Mouse (Mus musculus): ENCODE results near the gene Astn2. TPM values are rescaled to one million over a fixed set of nuclear protein-coding genes. Genes with fewer than 3 reads are reported as not detected.

Gene Astn2
- polyA plus RNA-seq, 1 experiment from 2014 or later: 0.18 TPM

DNA sequence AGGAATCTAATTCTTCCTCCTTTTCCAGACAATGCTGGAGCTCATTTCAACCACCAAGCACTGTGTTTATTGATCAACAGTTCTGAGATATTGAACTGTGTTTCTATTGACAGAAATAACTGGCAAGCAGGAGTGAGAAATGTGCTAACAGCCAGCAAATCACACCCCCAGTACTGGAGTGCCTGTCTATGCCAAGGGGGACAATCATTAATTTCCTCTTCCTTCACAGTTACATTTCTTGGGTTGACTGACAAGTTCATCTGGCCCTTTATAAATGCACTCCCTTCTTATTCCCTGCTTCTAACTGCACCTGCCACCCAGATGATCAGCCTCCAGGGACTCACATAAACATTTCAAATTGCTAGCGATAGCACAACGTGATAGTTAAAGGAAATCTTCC lies 584.2 kb downstream of the Astn2 start:
- Histone ChIP-seq H3K27me3 (replicated peaks; ENCODE audit: control insufficient read depth, insufficient read depth, low read length) (no peaks in the 10 kb centered on the region), H3K27ac (ENCODE audit: low read depth, low read length) (no peak overlapping the region), H3K36me3 (ENCODE audit: control insufficient read depth, insufficient read depth) (no peaks in the 10 kb centered on the region), H3K9me3 (ENCODE audit: control insufficient read depth) (no peaks in the 10 kb centered on the region), H3K4me1 (replicated peaks; ENCODE audit: control insufficient read depth, insufficient read depth, low read length) (no peaks in the 10 kb centered on the region), H3K4me2 (replicated peaks; ENCODE audit: low read depth) (no peak overlapping the region), H3K9ac (ENCODE audit: low read depth, low read length) (no peak overlapping the region), H3K4me3 (ENCODE audit: low read depth, low read length) (no peak overlapping the region)
- TF ChIP-seq CTCF (IDR thresholded peaks at IDR 0.05; ENCODE audit: low read depth): no peak
- 46% methylated on average over 2 of the region's 2 CpGs for WGBS
- ATAC-seq: no peak

DNA sequence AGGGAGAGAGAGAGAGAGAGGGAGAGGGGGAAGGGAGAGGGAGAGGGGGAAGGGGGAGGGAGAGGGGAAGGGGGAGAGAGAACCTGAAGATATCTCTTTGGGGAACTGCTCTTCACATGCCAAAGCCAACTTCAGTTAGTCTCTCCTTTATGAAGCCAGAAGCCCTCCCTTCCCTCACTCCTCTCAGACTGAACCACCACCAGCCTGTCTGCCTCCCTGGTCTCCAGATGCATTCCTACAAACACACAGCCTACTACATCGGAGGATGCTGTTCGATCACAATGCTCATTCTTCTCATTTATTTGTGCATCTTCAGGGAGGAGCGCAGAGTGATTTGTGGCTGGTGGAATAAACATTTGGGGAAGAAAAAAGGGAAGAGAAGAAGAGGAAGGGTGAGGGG lies 584.6 kb downstream of the Astn2 start:
- no peak for ATAC-seq
- TF ChIP-seq CTCF (IDR thresholded peaks at IDR 0.05; ENCODE audit: low read depth): no peak
- H3K9me3 ChIP-seq (ENCODE audit: control insufficient read depth): no peaks in the 10 kb centered on the region
- H3K36me3 ChIP-seq (ENCODE audit: control insufficient read depth, insufficient read depth): no peaks in the 10 kb centered on the region
- no peaks in the 10 kb centered on the region for H3K4me1 ChIP-seq (replicated peaks; ENCODE audit: control insufficient read depth, insufficient read depth, low read length)
- 45% methylated on average over 3 of the region's 3 CpGs for WGBS
- no peaks in the 10 kb centered on the region for H3K27me3 ChIP-seq (replicated peaks; ENCODE audit: control insufficient read depth, insufficient read depth, low read length)
- no peak overlapping the region for H3K4me3 ChIP-seq (ENCODE audit: low read depth, low read length)
- H3K4me2 ChIP-seq (replicated peaks; ENCODE audit: low read depth): no peak overlapping the region
- no peak overlapping the region for H3K9ac ChIP-seq (ENCODE audit: low read depth, low read length)
- no peak overlapping the region for H3K27ac ChIP-seq (ENCODE audit: low read depth, low read length)

DNA sequence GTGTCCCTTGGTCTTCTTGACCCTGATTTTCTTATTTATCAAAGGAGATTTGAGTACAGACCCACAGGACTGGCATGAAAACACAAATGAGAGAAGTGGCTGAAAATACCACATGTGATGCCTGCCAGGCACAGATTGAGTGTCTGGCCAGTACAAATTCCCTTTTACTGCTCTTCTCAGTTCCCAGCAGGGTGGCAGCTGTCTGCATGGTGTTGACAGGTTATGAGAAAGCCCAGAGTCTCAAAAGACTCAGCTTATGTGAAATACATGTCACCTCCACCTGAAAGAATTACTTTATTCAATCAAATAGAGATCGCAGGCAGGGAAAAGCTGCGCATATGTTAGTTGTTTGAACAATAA lies 590.3 kb downstream of the Astn2 start:
- no peak for TF ChIP-seq CTCF (IDR thresholded peaks at IDR 0.05; ENCODE audit: low read depth)
- ATAC-seq: no peak
- Histone ChIP-seq H3K9ac (ENCODE audit: low read depth, low read length) (no peak overlapping the region), H3K9me3 (ENCODE audit: control insufficient read depth) (no peaks in the 10 kb centered on the region), H3K27ac (ENCODE audit: low read depth, low read length) (no peak overlapping the region), H3K4me2 (replicated peaks; ENCODE audit: low read depth) (no peak overlapping the region), H3K4me1 (replicated peaks; ENCODE audit: control insufficient read depth, insufficient read depth, low read length) (no peaks in the 10 kb centered on the region), H3K4me3 (ENCODE audit: low read depth, low read length) (no peak overlapping the region), H3K27me3 (replicated peaks; ENCODE audit: control insufficient read depth, insufficient read depth, low read length) (no peaks in the 10 kb centered on the region), H3K36me3 (ENCODE audit: control insufficient read depth, insufficient read depth) (no peaks in the 10 kb centered on the region)
- WGBS: 60% methylated on average over 2 of the region's 2 CpGs

DNA sequence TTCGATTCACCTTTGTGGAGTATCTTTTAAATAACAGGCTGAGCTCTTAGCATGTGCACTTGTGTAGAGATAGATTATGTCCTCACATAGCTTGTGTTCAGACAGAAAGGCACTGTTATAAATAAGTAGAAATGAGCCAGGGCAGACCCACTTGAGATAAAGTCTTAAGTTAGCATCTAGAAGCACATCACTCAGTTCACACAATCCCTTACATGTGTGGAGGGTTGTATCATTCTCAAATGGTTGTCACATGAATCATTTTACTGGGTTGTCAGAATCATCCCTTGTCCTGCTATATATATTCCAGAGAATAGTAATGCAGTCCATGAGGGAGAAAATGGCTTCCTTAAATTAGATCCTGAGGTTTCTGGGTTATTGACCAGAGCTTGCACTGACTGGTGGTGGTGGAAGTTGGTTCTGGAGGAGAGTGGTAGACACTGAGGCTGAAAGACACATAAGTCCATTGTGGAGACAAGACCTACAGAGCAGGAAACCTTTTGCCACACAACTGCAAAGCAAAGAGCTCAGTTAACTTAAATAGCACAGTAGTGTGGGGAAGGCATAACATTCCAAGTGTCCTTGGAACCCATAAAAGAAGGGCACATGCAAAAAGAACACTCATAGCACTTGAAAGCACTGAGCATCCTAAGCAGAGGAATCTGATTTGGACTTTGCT lies 590.8 kb downstream of the Astn2 start:
- no peaks in the 10 kb centered on the region for H3K9me3 ChIP-seq (ENCODE audit: control insufficient read depth)
- no peaks in the 10 kb centered on the region for H3K4me1 ChIP-seq (replicated peaks; ENCODE audit: control insufficient read depth, insufficient read depth, low read length)
- H3K36me3 ChIP-seq (ENCODE audit: control insufficient read depth, insufficient read depth): no peaks in the 10 kb centered on the region
- WGBS: 70% methylated on average over 1 of the region's 1 CpGs
- no peak overlapping the region for H3K27ac ChIP-seq (ENCODE audit: low read depth, low read length)
- TF ChIP-seq CTCF (IDR thresholded peaks at IDR 0.05; ENCODE audit: low read depth): no peak
- no peak overlapping the region for H3K9ac ChIP-seq (ENCODE audit: low read depth, low read length)
- H3K4me3 ChIP-seq (ENCODE audit: low read depth, low read length): no peak overlapping the region
- no peaks in the 10 kb centered on the region for H3K27me3 ChIP-seq (replicated peaks; ENCODE audit: control insufficient read depth, insufficient read depth, low read length)
- no peak overlapping the region for H3K4me2 ChIP-seq (replicated peaks; ENCODE audit: low read depth)
- ATAC-seq: no peak

DNA sequence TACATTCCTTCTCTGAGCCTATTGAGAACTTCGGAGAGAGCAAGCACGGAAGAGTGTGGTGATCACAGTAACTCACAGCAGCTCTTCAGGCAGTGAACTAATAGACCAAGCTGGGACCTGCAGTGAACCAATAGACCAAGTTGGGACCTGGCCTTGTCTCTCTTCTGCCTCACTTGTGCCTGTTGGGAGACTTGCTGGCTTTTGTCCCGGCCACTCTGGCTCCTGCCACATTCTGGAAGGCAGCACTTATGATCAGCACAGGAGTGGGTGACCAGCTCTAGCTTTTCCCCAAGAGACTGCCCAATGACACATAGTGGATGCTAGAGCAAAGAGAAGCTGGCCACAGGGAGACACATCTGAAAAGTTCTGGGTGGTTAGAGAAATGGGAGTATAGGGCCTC lies 597.1 kb downstream of the Astn2 start:
- no peaks in the 10 kb centered on the region for H3K27me3 ChIP-seq (replicated peaks; ENCODE audit: control insufficient read depth, insufficient read depth, low read length)
- ATAC-seq: no peak
- no peak overlapping the region for H3K27ac ChIP-seq (ENCODE audit: low read depth, low read length)
- no peak overlapping the region for H3K4me2 ChIP-seq (replicated peaks; ENCODE audit: low read depth)
- TF ChIP-seq CTCF (IDR thresholded peaks at IDR 0.05; ENCODE audit: low read depth): no peak
- no peaks in the 10 kb centered on the region for H3K4me1 ChIP-seq (replicated peaks; ENCODE audit: control insufficient read depth, insufficient read depth, low read length)
- H3K9ac ChIP-seq (ENCODE audit: low read depth, low read length): no peak overlapping the region
- no peaks in the 10 kb centered on the region for H3K9me3 ChIP-seq (ENCODE audit: control insufficient read depth)
- no peaks in the 10 kb centered on the region for H3K36me3 ChIP-seq (ENCODE audit: control insufficient read depth, insufficient read depth)
- 84% methylated on average over 3 of the region's 3 CpGs for WGBS
- no peak overlapping the region for H3K4me3 ChIP-seq (ENCODE audit: low read depth, low read length)

DNA sequence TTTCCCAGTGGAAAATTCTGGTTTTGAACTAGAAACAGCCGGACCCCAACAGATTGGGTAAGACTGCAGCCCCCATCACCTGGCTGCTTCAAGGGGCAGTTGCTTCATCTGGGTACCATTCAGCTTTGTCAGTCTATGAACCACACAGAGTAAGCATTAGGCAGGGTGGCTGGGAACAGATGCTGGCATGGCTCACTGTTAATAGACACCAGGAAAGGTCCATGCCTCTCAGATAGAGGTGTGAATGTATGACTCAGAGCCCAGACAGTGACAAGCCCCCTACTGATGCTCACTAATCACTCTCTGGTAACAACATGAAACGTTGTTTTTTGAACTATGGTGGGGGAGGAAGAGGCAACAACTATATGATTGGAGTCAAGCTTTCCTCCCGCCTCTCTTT lies 603.2 kb downstream of the Astn2 start:
- no peak overlapping the region for H3K4me3 ChIP-seq (ENCODE audit: low read depth, low read length)
- no peak for ATAC-seq

DNA sequence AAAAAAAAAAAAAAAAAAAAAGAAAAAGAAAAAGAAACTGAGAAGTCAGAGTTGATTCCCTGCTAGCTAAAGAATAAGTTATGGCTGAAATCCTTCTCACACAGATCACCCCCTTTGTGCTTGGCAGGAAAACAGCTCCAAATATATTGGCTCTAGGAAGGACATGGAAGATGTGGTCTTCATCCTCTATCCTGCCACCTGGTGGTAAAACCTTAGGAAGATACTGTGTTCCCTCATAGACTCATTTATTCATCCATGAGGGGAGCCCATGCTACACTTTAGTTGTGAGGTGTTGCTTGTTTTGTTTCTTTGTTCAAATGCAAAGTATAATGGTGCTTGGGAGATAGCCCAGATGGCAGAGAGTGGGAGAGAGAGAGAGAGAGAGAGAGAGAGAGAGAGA lies 613.4 kb downstream of the Astn2 start:
- Histone ChIP-seq H3K27me3 (replicated peaks; ENCODE audit: control insufficient read depth, insufficient read depth, low read length) (no peaks in the 10 kb centered on the region), H3K4me2 (replicated peaks; ENCODE audit: low read depth) (no peak overlapping the region), H3K9ac (ENCODE audit: low read depth, low read length) (no peak overlapping the region), H3K4me3 (ENCODE audit: low read depth, low read length) (no peak overlapping the region), H3K27ac (ENCODE audit: low read depth, low read length) (no peak overlapping the region), H3K36me3 (ENCODE audit: control insufficient read depth, insufficient read depth) (no peaks in the 10 kb centered on the region), H3K4me1 (replicated peaks; ENCODE audit: control insufficient read depth, insufficient read depth, low read length) (no peaks in the 10 kb centered on the region), H3K9me3 (ENCODE audit: control insufficient read depth) (no peaks in the 10 kb centered on the region)
- TF ChIP-seq CTCF (IDR thresholded peaks at IDR 0.05; ENCODE audit: low read depth): no peak
- no peak for ATAC-seq

More for the DNA sequence above, 603.2 kb downstream of the Astn2 start:
- Histone ChIP-seq H3K27ac (ENCODE audit: low read depth, low read length) (no peak overlapping the region), H3K9me3 (ENCODE audit: control insufficient read depth) (no peaks in the 10 kb centered on the region), H3K9ac (ENCODE audit: low read depth, low read length) (no peak overlapping the region), H3K36me3 (ENCODE audit: control insufficient read depth, insufficient read depth) (no peaks in the 10 kb centered on the region), H3K27me3 (replicated peaks; ENCODE audit: control insufficient read depth, insufficient read depth, low read length) (no peaks in the 10 kb centered on the region), H3K4me2 (replicated peaks; ENCODE audit: low read depth) (no peak overlapping the region), H3K4me1 (replicated peaks; ENCODE audit: control insufficient read depth, insufficient read depth, low read length) (no peaks in the 10 kb centered on the region)
- WGBS: 65% methylated on average over 3 of the region's 3 CpGs
- no peak for TF ChIP-seq CTCF (IDR thresholded peaks at IDR 0.05; ENCODE audit: low read depth)
